Mouse (Mus musculus) limb, embryonic 14.5 days (tissue): ENCODE measurements around the gene Tmprss9. TPM values are rescaled to one million over a fixed set of nuclear protein-coding genes. Genes with fewer than 3 reads are reported as not detected.

ENCODE experiments used
- ATAC-seq: fragments of 200-750 bp; cut with Nextera tagmentation; 2 replicates; pipeline ENCODE4 v1.8.0; 2017; ENCODE audit warnings: low read depth, moderate number of reproducible peaks, moderate TSS enrichment; ENCODE audit not compliant: low FRiP score
- DNase-seq: peaks from one replicate; pipeline ENCODE4 v3.0.0-alpha.2; 2015; ENCODE audit warnings: low spot score
- H3K27ac ChIP-seq: fragments of 300-500 bp; sonication (generic); replicated peaks from 2 replicates; pipeline ENCODE4 v1.5.1; 2014; ENCODE audit warnings: low read depth, mild to moderate bottlenecking, low read length, moderate library complexity, mixed read lengths
- H3K27me3 ChIP-seq: fragments of 300-500 bp; sonication (generic); 2 replicates; pipeline ENCODE4 v1.6.1; 2014; ENCODE audit warnings: low read length, mixed read lengths; ENCODE audit not compliant: control insufficient read depth, insufficient read depth
- H3K36me3 ChIP-seq: fragments of 300-500 bp; sonication (generic); 2 replicates; pipeline ENCODE4 v1.6.1; 2014; ENCODE audit warnings: mild to moderate bottlenecking, low read length, moderate library complexity, mixed read lengths; ENCODE audit not compliant: control insufficient read depth, insufficient read depth
- H3K4me1 ChIP-seq: fragments of 300-500 bp; sonication (generic); 2 replicates; pipeline ENCODE4 v1.6.1; 2014; ENCODE audit warnings: antibody characterized with exemption, low read length, mixed read lengths; ENCODE audit not compliant: control insufficient read depth, insufficient read depth
- H3K4me2 ChIP-seq: fragments of 300-500 bp; sonication (generic); replicated peaks from 2 replicates; pipeline ENCODE4 v1.6.1; 2014; ENCODE audit warnings: low read depth, mild to moderate bottlenecking, low read length, moderate library complexity; ENCODE audit not compliant: severe bottlenecking
- H3K4me3 ChIP-seq: fragments of 300-500 bp; sonication (generic); replicated peaks from 2 replicates; pipeline ENCODE4 v1.5.1; 2014; ENCODE audit warnings: low read length
- H3K9ac ChIP-seq: fragments of 300-500 bp; sonication (generic); 2 replicates; pipeline ENCODE4 v1.6.1; 2014; ENCODE audit warnings: mild to moderate bottlenecking, low read depth, low read length, moderate library complexity; ENCODE audit not compliant: severe bottlenecking
- H3K9me3 ChIP-seq: fragments of 300-500 bp; sonication (generic); 2 replicates; pipeline ENCODE4 v1.6.1; 2016; ENCODE audit warnings: low read length; ENCODE audit not compliant: control insufficient read depth
- POLR2A ChIP-seq: fragments of 200-500 bp; IDR thresholded peaks from 2 replicates; pipeline ENCODE4 v1.8.0; 2012; ENCODE audit warnings: inconsistent platforms, mild to moderate bottlenecking, moderate library complexity, borderline replicate concordance; ENCODE audit not compliant: insufficient read depth, insufficient read length; ENCODE audit errors: extremely low read depth
- WGBS: fragments of 180-500 bp; shearing (Covaris S2); extraction: QIAGEN DNeasy Blood & Tissue Kit; methylation state at CpG from one replicate; pipeline ENCODE4 v1.1.7; 2014; 5-methylcytosine and 5-hydroxymethylcytosine counted together
- polyA plus RNA-seq, 2 experiments: library from polyadenylated mRNA; depleted of rRNA in 1 of 2; stranded (reverse) in 1 of 2; unstranded in 1 of 2; fragments of >200 nt; fragmentation: Nextera tagmentation in 1 of 2; extraction: Ambion mirVana in 1 of 2; gene quantifications; 2 replicates each; pipeline versions ENCODE4 v1.2.1 to v1.2.3; 2012 to 2014

The Tmprss9 gene
- polyA plus RNA-seq, 2 experiments = 0.04 to 0.10 TPM

DNA sequence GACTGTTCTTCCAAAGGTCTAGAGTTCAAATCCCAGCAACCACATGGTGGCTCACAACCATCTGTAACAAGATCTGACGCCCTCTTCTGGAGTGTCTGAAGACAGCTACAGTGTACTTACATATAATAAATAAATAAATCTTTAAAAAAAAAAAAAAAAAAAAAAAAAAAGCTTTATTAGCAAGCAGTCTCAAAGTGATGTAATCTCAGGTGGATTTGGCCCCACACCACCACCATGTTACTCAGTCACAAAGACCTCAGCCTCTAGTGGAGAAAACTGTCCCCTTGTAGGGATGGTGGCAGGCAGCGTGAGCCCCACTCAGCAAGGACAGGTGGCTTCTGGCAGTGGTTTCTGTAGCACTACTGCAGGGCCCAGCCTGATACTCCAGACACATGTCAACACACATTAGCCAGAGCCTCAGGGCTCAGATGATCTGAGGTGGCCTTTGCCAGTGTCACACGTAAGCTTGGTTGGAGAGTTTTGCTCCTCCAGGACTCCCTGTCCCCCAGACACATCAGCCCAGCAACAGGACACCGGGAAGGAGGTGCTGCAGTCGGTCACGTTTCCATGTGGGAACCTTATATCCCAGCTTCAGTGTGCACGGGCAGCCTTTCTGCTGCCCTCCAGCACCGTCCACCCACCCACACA, 41.8 kb downstream of the Tmprss9 start:
- 84% methylated on average over 7 of the region's 8 CpGs for WGBS
- Histone ChIP-seq H3K27ac (no peak overlapping the region), H3K27me3 (no peaks in the 10 kb centered on the region), H3K4me3 (no peak overlapping the region), H3K36me3 (peaks cover 45% of the 10 kb centered on the region), H3K4me2 (no peak overlapping the region), H3K4me1 (peaks cover 6% of the 10 kb centered on the region; the same call in 1 of the 2 replicates), H3K9ac (no peak overlapping the region), H3K9me3 (no peaks in the 10 kb centered on the region)
- DNase-seq (no peak), ATAC-seq (no peak)
- TF ChIP-seq POLR2A = no peak

DNA sequence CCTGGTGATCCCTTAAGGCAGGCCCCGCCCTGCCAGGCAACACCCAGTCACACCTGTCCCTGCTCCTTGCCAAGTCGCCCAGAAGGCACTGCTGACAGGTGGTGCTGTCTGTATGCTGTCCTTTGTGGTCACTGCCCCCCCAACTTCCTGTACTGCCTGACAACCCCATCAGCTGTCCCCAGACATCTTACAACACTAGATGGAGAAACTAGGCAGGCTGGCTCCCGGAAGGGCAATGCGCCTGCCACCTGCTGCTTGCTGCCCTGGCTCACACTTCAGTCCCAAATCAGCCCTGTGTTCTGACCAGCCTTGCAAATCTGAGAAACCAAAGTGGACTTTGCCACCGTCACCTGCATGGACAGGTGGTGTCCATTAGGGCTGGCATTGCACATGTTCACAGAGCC, 42.6 kb downstream of the Tmprss9 start:
- H3K27me3 ChIP-seq = no peaks in the 10 kb centered on the region
- no peak overlapping the region for H3K27ac ChIP-seq
- no peak overlapping the region for H3K4me3 ChIP-seq
- ATAC-seq (peak; percentile 48), DNase-seq (peak; percentile 39)
- H3K9me3 ChIP-seq = no peaks in the 10 kb centered on the region
- H3K4me1 ChIP-seq = peaks cover 7% of the 10 kb centered on the region; the same call in 1 of the 2 replicates
- no peak for TF ChIP-seq POLR2A
- no peak overlapping the region for H3K4me2 ChIP-seq
- peaks cover 37% of the 10 kb centered on the region for H3K36me3 ChIP-seq
- H3K9ac ChIP-seq = no peak overlapping the region
- WGBS = 80% methylated on average over 5 of the region's 5 CpGs

- no peaks in the 10 kb centered on the region for H3K27me3 ChIP-seq
- no peak overlapping the region for H3K4me3 ChIP-seq
- H3K36me3 ChIP-seq = peaks cover 27% of the 10 kb centered on the region
- no peak overlapping the region for H3K4me2 ChIP-seq
- ATAC-seq (no peak), DNase-seq (no peak)
- WGBS = 90% methylated on average over 2 of the region's 2 CpGs
- peaks cover 7% of the 10 kb centered on the region; the same call in 1 of the 2 replicates for H3K4me1 ChIP-seq
- H3K9me3 ChIP-seq = no peaks in the 10 kb centered on the region
- H3K9ac ChIP-seq = no peak overlapping the region
- no peak for TF ChIP-seq POLR2A
- H3K27ac ChIP-seq = no peak overlapping the region
Measured at GRCm38 (mm10) chr10:80915260-80915659, 43.6 kb downstream of the Tmprss9 start.

- Histone ChIP-seq H3K4me2 (no peak overlapping the region), H3K36me3 (peaks cover 26% of the 10 kb centered on the region; the same call in 1 of the 2 replicates), H3K27me3 (no peaks in the 10 kb centered on the region), H3K9me3 (no peaks in the 10 kb centered on the region), H3K4me1 (peaks cover 7% of the 10 kb centered on the region; the same call in 1 of the 2 replicates), H3K4me3 (no peak overlapping the region), H3K9ac (no peak overlapping the region), H3K27ac (no peak overlapping the region)
- WGBS = 94% methylated on average over 4 of the region's 4 CpGs
- TF ChIP-seq POLR2A = no peak
- DNase-seq (no peak), ATAC-seq (no peak)
Measured at GRCm38 (mm10) chr10:80915736-80916135, 44.1 kb downstream of the Tmprss9 start.

DNA sequence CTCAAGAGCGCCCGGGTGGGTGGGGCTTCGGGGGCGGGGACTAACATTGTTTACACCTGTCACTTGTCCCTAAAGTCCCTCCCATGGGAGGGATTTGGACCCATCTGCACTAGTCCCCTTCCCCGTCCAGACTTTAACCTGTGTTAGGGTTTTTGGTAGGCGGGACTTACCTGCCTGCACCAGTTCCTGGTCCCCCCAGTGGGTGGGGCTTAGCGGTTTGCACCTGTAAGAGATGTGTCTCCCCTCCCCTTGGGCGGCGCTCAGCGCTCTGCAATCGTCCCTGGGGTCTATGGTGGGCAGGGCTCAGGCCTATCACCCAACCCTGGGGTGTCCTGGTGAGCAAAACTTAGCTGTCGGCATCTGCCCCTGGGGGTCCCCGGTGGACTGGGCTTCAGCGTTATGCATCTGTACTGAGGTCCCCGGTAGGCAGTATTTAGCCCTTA, 45.7 kb downstream of the Tmprss9 start:
- TF ChIP-seq POLR2A = no peak
- no peak overlapping the region for H3K27ac ChIP-seq
- peak; percentile 31 for DNase-seq

More for the DNA sequence above, 45.7 kb downstream of the Tmprss9 start:
- Histone ChIP-seq H3K4me2 (peak overlapping the region; percentile 94), H3K4me1 (peaks cover 13% of the 10 kb centered on the region; the same call in 1 of the 2 replicates), H3K27me3 (no peaks in the 10 kb centered on the region), H3K36me3 (peaks cover 20% of the 10 kb centered on the region; the same call in 1 of the 2 replicates), H3K9ac (peak overlapping the region; percentile 80), H3K9me3 (no peaks in the 10 kb centered on the region), H3K4me3 (peak overlapping the region; percentile 91)
- WGBS = 2% methylated on average over 15 of the region's 15 CpGs
- no peak for ATAC-seq
